Mouse (Mus musculus) forebrain, embryonic 14.5 days (tissue): Measurements from ENCODE around the gene Zdhhc8. TPM values are rescaled to one million over a fixed set of nuclear protein-coding genes. Genes with fewer than 3 reads are reported as not detected.

Source experiments
- ATAC-seq: fragments of 200-750 bp; cut with Nextera tagmentation; 2 replicates; pipeline ENCODE4 v1.8.0; 2017; ENCODE audit warnings: mild to moderate bottlenecking, moderate library complexity
- DNase-seq: peaks from one replicate; pipeline ENCODE4 v3.0.0-alpha.2; 2015; ENCODE audit warnings: low spot score
- H3K27ac ChIP-seq: fragments of 300-500 bp; sonication (generic); 2 replicates; pipeline ENCODE4 v1.5.1; 2014; ENCODE audit warnings: low read depth, mild to moderate bottlenecking, control low read depth, low read length, moderate library complexity
- H3K27me3 ChIP-seq: fragments of 300-500 bp; sonication (generic); replicated peaks from 2 replicates; pipeline ENCODE4 v1.6.1; 2014; ENCODE audit warnings: low read length, control low read depth, mixed read lengths; ENCODE audit not compliant: control insufficient read depth, insufficient read depth
- H3K36me3 ChIP-seq: fragments of 300-500 bp; sonication (generic); 2 replicates; pipeline ENCODE4 v1.6.1; 2014; ENCODE audit warnings: low read length, control low read depth; ENCODE audit not compliant: control insufficient read depth, insufficient read depth
- H3K4me1 ChIP-seq: fragments of 300-500 bp; sonication (generic); 2 replicates; pipeline ENCODE4 v1.6.1; 2014; ENCODE audit warnings: antibody characterized with exemption, low read length, control low read depth; ENCODE audit not compliant: control insufficient read depth, insufficient read depth
- H3K4me2 ChIP-seq: fragments of 300-500 bp; sonication (generic); 2 replicates; pipeline ENCODE4 v1.6.1; 2014; ENCODE audit warnings: mild to moderate bottlenecking, control low read depth, low read length
- H3K4me3 ChIP-seq: fragments of 300-500 bp; sonication (generic); 2 replicates; pipeline ENCODE4 v1.5.1; 2014; ENCODE audit warnings: low read depth, low read length, control low read depth
- H3K9ac ChIP-seq: fragments of 300-500 bp; sonication (generic); 2 replicates; pipeline ENCODE4 v1.6.1; 2014; ENCODE audit warnings: mild to moderate bottlenecking, low read length, control low read depth, moderate library complexity
- H3K9me3 ChIP-seq: fragments of 300-500 bp; sonication (generic); replicated peaks from 2 replicates; pipeline ENCODE4 v1.6.1; 2016; ENCODE audit warnings: low read length, control low read depth, mixed read lengths; ENCODE audit not compliant: control insufficient read depth
- WGBS: fragments of 180-500 bp; shearing (Covaris S2); extraction: QIAGEN DNeasy Blood & Tissue Kit; methylation state at CpG from one replicate; pipeline ENCODE4 v1.1.7; 2014; 5-methylcytosine and 5-hydroxymethylcytosine counted together
- polyA plus RNA-seq: library from polyadenylated mRNA; unstranded; fragments of >200 nt; fragmentation: Nextera tagmentation; extraction: Ambion mirVana; gene quantifications from 2 replicates; pipeline ENCODE4 v1.2.1, GENCODE M21; 2014

Zdhhc8 gene
- polyA plus RNA-seq, 1 experiment from 2014 or later: 5.9 TPM

- H3K9me3 ChIP-seq: no peaks in the 10 kb centered on the region
- 16% methylated on average over 13 of the region's 13 CpGs for WGBS
- ATAC-seq: peak; percentile 11
Observed at GRCm38 (mm10) chr16:18233919-18234670, 841 bp downstream of the Zdhhc8 start.

GRCm38 (mm10) chr16:18233451-18233850 is 1.5 kb downstream of the Zdhhc8 start:
- Histone ChIP-seq H3K9me3 (no peaks in the 10 kb centered on the region), H3K36me3 (peaks cover 15% of the 10 kb centered on the region), H3K27me3 (no peaks in the 10 kb centered on the region), H3K4me2 (peak overlapping the region; percentile 90; the same call in 1 of the 2 replicates), H3K4me1 (peaks cover 24% of the 10 kb centered on the region), H3K9ac (peak overlapping the region; percentile 88; the same call in 1 of the 2 replicates), H3K27ac (no peak overlapping the region), H3K4me3 (no peak overlapping the region)
- 68% methylated on average over 1 of the region's 1 CpGs for WGBS
- DNase-seq (no peak), ATAC-seq (no peak)

More at GRCm38 (mm10) chr16:18233919-18234670, 841 bp downstream of the Zdhhc8 start:
- H3K4me3 ChIP-seq: peak overlapping the region; percentile 84
- H3K36me3 ChIP-seq: peaks cover 20% of the 10 kb centered on the region
- peak overlapping the region; percentile 88; the same call in 1 of the 2 replicates for H3K27ac ChIP-seq
- peaks cover 24% of the 10 kb centered on the region for H3K4me1 ChIP-seq
- peak overlapping the region; percentile 90 for H3K4me2 ChIP-seq
- H3K9ac ChIP-seq: peak overlapping the region; percentile 88
- H3K27me3 ChIP-seq: no peaks in the 10 kb centered on the region
- no peak for DNase-seq

- 90% methylated on average over 4 of the region's 4 CpGs for WGBS
- Histone ChIP-seq H3K27ac (no peak overlapping the region), H3K4me1 (peaks cover 24% of the 10 kb centered on the region), H3K9me3 (no peaks in the 10 kb centered on the region), H3K9ac (no peak overlapping the region), H3K27me3 (no peaks in the 10 kb centered on the region), H3K4me2 (no peak overlapping the region), H3K4me3 (no peak overlapping the region), H3K36me3 (peaks cover 24% of the 10 kb centered on the region)
- ATAC-seq (no peak), DNase-seq (no peak)
Observed at GRCm38 (mm10) chr16:18231451-18231850, 3.5 kb downstream of the Zdhhc8 start.

GRCm38 (mm10) chr16:18231047-18231446 is 3.9 kb downstream of the Zdhhc8 start:
- 88% methylated on average over 3 of the region's 3 CpGs for WGBS
- H3K9ac ChIP-seq: no peak overlapping the region
- H3K4me3 ChIP-seq: no peak overlapping the region
- peaks cover 22% of the 10 kb centered on the region for H3K4me1 ChIP-seq
- H3K36me3 ChIP-seq: peaks cover 28% of the 10 kb centered on the region
- no peak overlapping the region for H3K4me2 ChIP-seq
- no peak overlapping the region for H3K27ac ChIP-seq
- DNase-seq: no peak
- ATAC-seq: no peak
- H3K27me3 ChIP-seq: no peaks in the 10 kb centered on the region
- no peaks in the 10 kb centered on the region for H3K9me3 ChIP-seq

- no peak for ATAC-seq
- WGBS: 89% methylated on average over 6 of the region's 6 CpGs
- H3K9me3 ChIP-seq: no peaks in the 10 kb centered on the region
Observed at GRCm38 (mm10) chr16:18230617-18231016, 4.3 kb downstream of the Zdhhc8 start.

GRCm38 (mm10) chr16:18229622-18230021 is 5.3 kb downstream of the Zdhhc8 start:
- no peak overlapping the region for H3K4me3 ChIP-seq
- H3K4me1 ChIP-seq: peaks cover 19% of the 10 kb centered on the region
- H3K9ac ChIP-seq: no peak overlapping the region
- H3K27ac ChIP-seq: no peak overlapping the region
- H3K27me3 ChIP-seq: no peaks in the 10 kb centered on the region
- no peak overlapping the region for H3K4me2 ChIP-seq
- no peak for DNase-seq
- WGBS: 64% methylated on average over 11 of the region's 11 CpGs
- ATAC-seq: no peak
- no peaks in the 10 kb centered on the region for H3K9me3 ChIP-seq
- peaks cover 42% of the 10 kb centered on the region for H3K36me3 ChIP-seq

More at GRCm38 (mm10) chr16:18230617-18231016, 4.3 kb downstream of the Zdhhc8 start:
- Histone ChIP-seq H3K27me3 (no peaks in the 10 kb centered on the region), H3K4me1 (peaks cover 19% of the 10 kb centered on the region), H3K9ac (no peak overlapping the region), H3K27ac (no peak overlapping the region), H3K4me3 (no peak overlapping the region), H3K4me2 (no peak overlapping the region), H3K36me3 (peaks cover 32% of the 10 kb centered on the region)
- DNase-seq: no peak

- no peak for DNase-seq
- peaks cover 50% of the 10 kb centered on the region for H3K36me3 ChIP-seq
Observed at GRCm38 (mm10) chr16:18228856-18229255, 6.1 kb downstream of the Zdhhc8 start.

GRCm38 (mm10) chr16:18227897-18228422 is 7.0 kb downstream of the Zdhhc8 start:
- WGBS: 94% methylated on average over 20 of the region's 20 CpGs
- DNase-seq (no peak), ATAC-seq (no peak)
- Histone ChIP-seq H3K4me2 (no peak overlapping the region), H3K9ac (no peak overlapping the region), H3K4me3 (no peak overlapping the region), H3K27me3 (no peaks in the 10 kb centered on the region), H3K9me3 (no peaks in the 10 kb centered on the region), H3K27ac (no peak overlapping the region), H3K4me1 (peaks cover 8% of the 10 kb centered on the region; the same call in 1 of the 2 replicates), H3K36me3 (peaks cover 59% of the 10 kb centered on the region)

More at GRCm38 (mm10) chr16:18228856-18229255, 6.1 kb downstream of the Zdhhc8 start:
- no peaks in the 10 kb centered on the region for H3K9me3 ChIP-seq
- no peaks in the 10 kb centered on the region for H3K27me3 ChIP-seq
- peaks cover 13% of the 10 kb centered on the region for H3K4me1 ChIP-seq
- ATAC-seq: no peak
- no peak overlapping the region; the same call in 1 of the 2 replicates for H3K9ac ChIP-seq
- H3K4me2 ChIP-seq: no peak overlapping the region
- no peak overlapping the region for H3K4me3 ChIP-seq
- WGBS: 98% methylated on average over 4 of the region's 4 CpGs
- H3K27ac ChIP-seq: no peak overlapping the region

- WGBS: 97% methylated on average over 13 of the region's 13 CpGs
- Histone ChIP-seq H3K9ac (no peak overlapping the region), H3K4me2 (no peak overlapping the region), H3K4me1 (peaks cover 8% of the 10 kb centered on the region; the same call in 1 of the 2 replicates), H3K27ac (no peak overlapping the region), H3K9me3 (no peaks in the 10 kb centered on the region), H3K4me3 (no peak overlapping the region), H3K36me3 (peaks cover 67% of the 10 kb centered on the region), H3K27me3 (no peaks in the 10 kb centered on the region)
- no peak for ATAC-seq
- no peak for DNase-seq
Observed at GRCm38 (mm10) chr16:18227187-18227586, 7.7 kb downstream of the Zdhhc8 start.
